Mouse (Mus musculus): ENCODE measurements around the gene Nutf2-ps1.

DNA sequence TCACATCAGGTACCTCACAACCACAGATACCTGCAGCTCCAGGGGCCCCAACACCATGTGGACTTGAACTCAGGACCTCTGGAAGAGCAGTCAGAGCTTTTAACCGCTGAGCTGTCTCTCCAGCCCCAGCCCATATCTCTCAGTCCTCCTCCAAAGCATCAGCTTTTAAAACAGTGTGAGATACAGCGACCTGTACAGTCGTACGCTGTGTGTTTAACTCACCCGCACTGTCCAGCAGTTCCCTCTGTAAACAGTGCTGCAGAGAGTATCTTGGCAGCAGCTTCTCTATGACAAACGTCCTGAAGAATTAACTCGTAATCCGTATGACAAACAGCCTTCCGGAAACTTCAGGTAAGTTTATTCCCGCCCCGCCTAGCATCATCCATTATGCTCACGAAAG lies 16.3 kb downstream of the Nutf2-ps1 start:
- TF ChIP-seq CTCF (IDR thresholded peaks at IDR 0.05; ENCODE audit: borderline replicate concordance, insufficient read depth, low read depth, low read length), result no peak
- no peak for TF ChIP-seq POLR2A (IDR thresholded peaks at IDR 0.05; ENCODE audit: borderline replicate concordance, insufficient read depth, low read length)

Data from cerebellum, adult 2 months (tissue).